8 mouse cellular contexts compared by ENCODE assay signal in genomic region chr9:51928116-51928515, GRCm38 (mm10). TPM values are rescaled to one million over a fixed set of nuclear protein-coding genes. Genes with fewer than 3 reads are reported as not detected.
DNase-seq lines count a peak whose midpoint lies in the region; ATAC-seq and TF ChIP-seq lines count a peak whose summit lies in the region.
"Had no signal": no experiment of that assay in that cellular context is flagged by ENCODE, and none has a peak within 500 bp of the region (broad histone marks: within the 10 kb centered on the region; RNA-seq: fewer than 3 reads in every experiment).

No protein-coding gene starts in this region.

- no peak overlapping the region for H3K4me2 ChIP-seq in embryonic facial prominence, embryonic 11.5 days (ENCODE audit: low read depth, low read length)
- peak overlapping the region; percentile 18; the same call in 1 of the 2 replicates for H3K4me2 ChIP-seq in midbrain, postnatal 0 days (ENCODE audit: low read depth, low read length, poor library complexity, severe bottlenecking)

- H3K9me3 ChIP-seq in embryonic facial prominence, embryonic 11.5 days (replicated peaks; ENCODE audit: control insufficient read depth, low read length) = no peaks in the 10 kb centered on the region
- no peaks in the 10 kb centered on the region for H3K9me3 ChIP-seq in midbrain, postnatal 0 days (ENCODE audit: low read length)

- H3K27ac ChIP-seq in embryonic facial prominence, embryonic 11.5 days (replicated peaks; ENCODE audit: low read depth, low read length) = no peak overlapping the region; the same call in 1 of the 2 replicates
- peak overlapping the region; percentile 59 for H3K27ac ChIP-seq in midbrain, postnatal 0 days (ENCODE audit: low read depth, low read length)

- 33% methylated on average over 10 of the region's 10 CpGs for WGBS in embryonic facial prominence, embryonic 11.5 days
- WGBS in midbrain, postnatal 0 days = 31% methylated on average over 10 of the region's 10 CpGs

- peak; percentile 9 to 15 for DNase-seq in kidney, postnatal 4 days
- DNase-seq in kidney, postnatal 25 days = no peak
- peak; percentile 52 for DNase-seq in embryonic facial prominence, embryonic 11.5 days (ENCODE audit: low spot score)
- DNase-seq in gonadal fat pad, adult 2 months (ENCODE audit: low read depth) = peak; percentile 26
- DNase-seq in midbrain, postnatal 0 days (ENCODE audit: low spot score) = peak; percentile 32
- no peak for DNase-seq in right cerebral cortex, adult 2 months (ENCODE audit: low spot score in 2 of 2)
- no peak for DNase-seq in adrenal gland, adult 8-10 months
- DNase-seq: kidney, postnatal 36 days had no signal

- H3K4me3 ChIP-seq in embryonic facial prominence, embryonic 11.5 days (ENCODE audit: low read depth, low read length) = no peak overlapping the region
- H3K4me3 ChIP-seq in midbrain, postnatal 0 days (ENCODE audit: low read depth, low read length) = no peak overlapping the region

- TF ChIP-seq CTCF in midbrain, postnatal 0 days (IDR thresholded peaks at IDR 0.05) = no peak

- peak; percentile 62; the same call in 1 of the 2 replicates for ATAC-seq in embryonic facial prominence, embryonic 11.5 days (replicated peaks; ENCODE audit: insufficient number of reproducible peaks, low FRiP score, low TSS enrichment, low read depth)
- ATAC-seq in midbrain, postnatal 0 days (ENCODE audit: low FRiP score) = no peak

- no peaks in the 10 kb centered on the region for H3K36me3 ChIP-seq in embryonic facial prominence, embryonic 11.5 days (replicated peaks; ENCODE audit: control insufficient read depth, insufficient read depth, low read depth, low read length)
- no peaks in the 10 kb centered on the region for H3K36me3 ChIP-seq in midbrain, postnatal 0 days (ENCODE audit: insufficient read depth, low read length)

- no peak overlapping the region for H3K9ac ChIP-seq in embryonic facial prominence, embryonic 11.5 days (replicated peaks; ENCODE audit: low read length)
- no peak overlapping the region; the same call in 1 of the 2 replicates for H3K9ac ChIP-seq in midbrain, postnatal 0 days (replicated peaks; ENCODE audit: low read length, poor library complexity, severe bottlenecking)

- no peaks in the 10 kb centered on the region for H3K27me3 ChIP-seq in embryonic facial prominence, embryonic 11.5 days (ENCODE audit: control insufficient read depth, insufficient read depth, low read length)
- no peaks in the 10 kb centered on the region for H3K27me3 ChIP-seq in midbrain, postnatal 0 days (ENCODE audit: insufficient read depth, low read length)

- no peaks in the 10 kb centered on the region for H3K4me1 ChIP-seq in embryonic facial prominence, embryonic 11.5 days (ENCODE audit: control insufficient read depth, insufficient read depth, low read length)
- peaks cover 3% of the 10 kb centered on the region; the same call in 1 of the 2 replicates for H3K4me1 ChIP-seq in midbrain, postnatal 0 days (ENCODE audit: insufficient read depth, low read length)

RNA-seq across cellular contexts. Expression of gene Fdx1, which starts 35.2 kb away (rescaled TPM):
- polyA plus RNA-seq in embryonic facial prominence, embryonic 11.5 days (2014; fragmentation: Nextera tagmentation; extraction: Ambion mirVana) = 64.0 and 65.0 TPM in 2 replicates
- polyA plus RNA-seq in gonadal fat pad, adult 2 months (2012; rRNA removed) = 36.0 and 43.0 TPM in 2 replicates
- total RNA-seq in midbrain, postnatal 0 days (2014; rRNA removed) = 18.0 and 22.6 TPM in 2 replicates
- 39.1 and 41.7 TPM in 2 replicates for polyA plus RNA-seq in midbrain, postnatal 0 days (2015; fragmentation: Nextera tagmentation; extraction: Ambion mirVana)
- 1,000 to 10,000 TPM; 1,389 to 2,039 (median 1,779) TPM for total RNA-seq in adrenal gland, adult 8-10 months (2022)

Comparison
In these comparisons a context has a peak if more than half of its experiments do, and no peak if none do; other contexts are left out.
1. DNase-seq: peak in kidney, postnatal 4 days (2 of 2), embryonic facial prominence, embryonic 11.5 days (single experiment), gonadal fat pad, adult 2 months (single experiment) and midbrain, postnatal 0 days (single experiment); none in kidney, postnatal 25 days (0 of 2), right cerebral cortex, adult 2 months (0 of 2) and adrenal gland, adult 8-10 months (single experiment).